Mouse (Mus musculus) G1E (cell line): ENCODE data around the gene Rad9a. TPM values are rescaled to one million over a fixed set of nuclear protein-coding genes. Genes with fewer than 3 reads are reported as not detected.
A peak's percentile ranks its signal among the peaks of the same experiment; 100 is the strongest.

Experiments used
- ATAC-seq: 2 replicates; pipeline ENCODE4 v1.8.0; 2016; ENCODE audit warnings: mild to moderate bottlenecking; ENCODE audit not compliant: insufficient number of reproducible peaks, poor library complexity, low FRiP score, severe bottlenecking; ENCODE audit errors: extremely low read depth
- DNase-seq: peaks from one replicate; pipeline ENCODE4 v3.0.0; 2012; ENCODE audit warnings: low spot score
- H3K27me3 ChIP-seq: 2 replicates; pipeline ENCODE4 v1.6.1; 2012; ENCODE audit warnings: mild to moderate bottlenecking, low read length, inconsistent platforms; ENCODE audit not compliant: insufficient read depth
- H3K36me3 ChIP-seq: replicated peaks from 2 replicates; pipeline ENCODE3; 2012; ENCODE audit warnings: mild to moderate bottlenecking, inconsistent platforms
- H3K4me1 ChIP-seq: 2 replicates; pipeline ENCODE4 v1.6.1; 2012; ENCODE audit warnings: low read depth, low read length, inconsistent platforms, mixed read lengths; ENCODE audit not compliant: insufficient read depth
- H3K4me3 ChIP-seq: 2 replicates; pipeline ENCODE4 v1.5.1; 2012; ENCODE audit warnings: low read depth, mild to moderate bottlenecking, inconsistent platforms, low read length, moderate library complexity, mixed read lengths
- H3K9me3 ChIP-seq: replicated peaks from 2 replicates; pipeline ENCODE4 v1.6.1; 2012; ENCODE audit warnings: inconsistent platforms
- CTCF ChIP-seq: IDR thresholded peaks from 2 replicates; pipeline ENCODE4 v1.5.1; 2012; ENCODE audit warnings: low read depth, low read length, inconsistent platforms, mixed read lengths
- GATA1 ChIP-seq: IDR thresholded peaks from 2 replicates; pipeline ENCODE4 v1.6.1; 2012; ENCODE audit warnings: borderline replicate concordance, low read length, inconsistent platforms, mixed read lengths
- GATA2 ChIP-seq: IDR thresholded peaks from 2 replicates; pipeline ENCODE4 v1.6.1; 2012; ENCODE audit warnings: low read depth, low read length, inconsistent platforms, borderline replicate concordance
- POLR2AphosphoS5 ChIP-seq: IDR thresholded peaks from 2 replicates; pipeline ENCODE4 v1.6.1; 2012; ENCODE audit warnings: low read depth, low read length, inconsistent platforms; ENCODE audit not compliant: insufficient replicate concordance
- TAL1 ChIP-seq: conservative IDR thresholded peaks from 2 replicates; pipeline ENCODE4 v1.6.1; 2012; ENCODE audit warnings: low read depth, low read length, inconsistent platforms, mixed read lengths
- polyA plus RNA-seq: library from polyadenylated mRNA; stranded (reverse); fragments of >175 nt; gene quantifications from 2 replicates; pipeline ENCODE4 v1.2.3, GENCODE M21; 2012
- total RNA-seq, 2 experiments: library from RNA; stranded (forward) in 1 of 2; stranded (reverse) in 1 of 2; fragments of 200-1000 nt in 1 of 2; fragments of >200 nt in 1 of 2; fragmentation: Nextera tagmentation in 1 of 2; gene quantifications; 2 replicates each; pipeline ENCODE4 v1.2.3; 2014 to 2017

Rad9a gene
- total and polyA plus RNA-seq, 3 experiments: 27.5 to 61.9 (median 33.6) TPM

DNA sequence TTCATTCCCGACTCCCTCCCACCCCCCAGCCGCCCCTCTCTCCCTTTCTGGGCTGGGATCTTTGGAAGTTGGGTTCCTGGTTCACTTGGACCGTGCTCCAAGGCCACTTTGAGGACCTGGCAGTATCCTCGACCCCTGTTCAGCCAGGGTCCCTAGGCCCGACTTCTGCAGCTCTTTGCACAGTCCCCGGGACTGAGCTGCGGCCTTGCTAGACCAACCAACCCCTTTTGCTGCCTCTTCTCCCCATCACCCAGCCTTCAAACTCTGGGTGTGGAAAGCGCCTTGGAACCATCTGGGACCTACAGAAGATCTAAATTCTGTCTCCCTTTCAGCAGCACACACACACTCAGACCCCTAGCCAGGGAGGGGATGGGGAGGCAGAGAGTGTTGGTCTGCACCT lies 52.6 kb downstream of the Rad9a start:
- DNase-seq: no peak

DNA sequence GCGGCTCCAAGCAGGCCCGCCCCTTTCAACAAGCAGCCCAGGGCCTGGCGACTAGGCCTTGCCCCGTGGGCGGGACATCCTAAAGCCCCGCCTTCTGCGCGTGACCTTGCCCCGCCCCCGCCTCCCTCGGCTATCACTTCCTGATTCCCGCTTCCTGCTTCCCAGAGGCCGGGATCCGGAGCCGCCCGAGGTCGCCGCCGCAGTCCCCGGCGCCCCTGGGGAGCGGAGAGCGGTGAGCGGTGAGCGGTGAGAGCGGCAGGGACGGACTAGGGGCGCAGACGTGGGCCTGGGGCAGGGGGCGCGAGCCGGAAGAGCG lies 53.0 kb downstream of the Rad9a start, which contains the start of gene Coro1b:
Coro1b (plus strand) TSS at position 129 of the 316 bp plus-strand sequence.
- ATAC-seq (peak; percentile 92), DNase-seq (peak; percentile 91)
- Histone ChIP-seq H3K9me3 (no peaks in the 10 kb centered on the region), H3K27me3 (peaks cover 9% of the 10 kb centered on the region; the same call in 1 of the 2 replicates), H3K4me1 (peaks cover 50% of the 10 kb centered on the region), H3K36me3 (peaks cover 44% of the 10 kb centered on the region), H3K4me3 (peak within 1 kb of the TSS; percentile 82)
- TF ChIP-seq TAL1 (no peak), CTCF (no peak), GATA1 (no peak), GATA2 (no peak), POLR2AphosphoS5 (no peak)

More for the DNA sequence above, 52.6 kb downstream of the Rad9a start:
- Histone ChIP-seq H3K36me3 (peaks cover 47% of the 10 kb centered on the region), H3K4me1 (peaks cover 52% of the 10 kb centered on the region), H3K27me3 (peaks cover 6% of the 10 kb centered on the region; the same call in 1 of the 2 replicates), H3K9me3 (no peaks in the 10 kb centered on the region), H3K4me3 (peak overlapping the region; percentile 82)
- no peak for ATAC-seq
- TF ChIP-seq GATA1 (no peak), CTCF (no peak), GATA2 (no peak), TAL1 (no peak), POLR2AphosphoS5 (no peak)

DNA sequence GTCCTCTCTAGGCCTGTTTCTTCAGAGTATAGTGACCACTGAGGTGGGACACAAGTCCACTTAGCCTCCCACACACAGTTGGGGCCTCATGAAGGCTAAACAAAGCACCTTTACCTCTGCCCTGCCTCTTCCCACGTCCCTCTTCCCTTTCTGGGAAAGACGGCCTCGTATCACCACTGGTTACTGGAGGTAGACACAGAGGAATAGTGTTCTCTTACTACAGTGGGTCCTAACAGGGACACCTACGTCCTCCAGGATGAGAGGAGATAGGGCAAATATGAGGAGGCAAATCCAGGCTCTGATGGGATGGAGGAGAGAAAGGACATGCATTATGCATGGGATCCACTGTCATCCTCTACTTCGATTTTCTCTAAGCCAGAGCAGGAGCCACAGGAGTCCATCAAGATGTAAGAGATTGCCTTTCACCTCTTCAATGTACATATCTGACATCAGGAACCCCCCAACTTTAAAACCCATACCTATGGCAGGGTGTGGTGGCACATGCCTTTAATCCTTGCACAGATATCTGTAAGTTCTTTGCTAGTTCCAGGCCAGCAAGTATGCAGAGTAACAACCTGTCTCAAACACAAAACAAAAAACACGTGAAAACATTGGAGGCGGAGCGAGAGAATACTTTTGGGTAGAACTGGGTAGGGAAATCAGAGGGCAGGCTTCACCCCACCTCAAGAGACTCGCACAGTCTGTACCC lies 53.5 kb downstream of the Rad9a start:
- no peak for TF ChIP-seq GATA1
- no peak for TF ChIP-seq TAL1
- no peak for TF ChIP-seq GATA2
- no peak for TF ChIP-seq POLR2AphosphoS5
- TF ChIP-seq CTCF: no peak
- ATAC-seq: no peak
- DNase-seq: no peak
- H3K4me1 ChIP-seq: peaks cover 46% of the 10 kb centered on the region
- no peaks in the 10 kb centered on the region for H3K9me3 ChIP-seq
- H3K27me3 ChIP-seq: peaks cover 14% of the 10 kb centered on the region
- H3K4me3 ChIP-seq: peak overlapping the region; percentile 82
- H3K36me3 ChIP-seq: peaks cover 39% of the 10 kb centered on the region

DNA sequence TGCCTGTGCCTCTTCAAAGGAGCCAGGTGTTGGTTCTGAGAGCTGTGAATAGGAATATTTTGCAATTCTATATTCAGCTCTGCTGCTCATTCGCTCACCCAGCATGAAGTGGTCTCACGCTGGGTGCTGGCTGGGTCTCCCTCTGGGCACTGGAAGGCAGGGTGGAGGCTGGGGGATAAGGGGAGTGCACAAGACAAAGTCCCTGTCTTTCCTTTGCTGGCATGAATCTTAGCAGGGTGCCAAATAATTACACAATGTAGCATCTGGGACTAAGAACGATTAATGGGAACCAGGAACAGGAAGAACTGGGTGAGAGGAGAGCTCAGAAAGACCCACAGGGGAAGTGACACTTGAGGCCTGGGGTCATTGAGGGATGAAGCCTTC lies 54.4 kb downstream of the Rad9a start:
- Histone ChIP-seq H3K4me1 (peaks cover 45% of the 10 kb centered on the region), H3K36me3 (peaks cover 29% of the 10 kb centered on the region), H3K4me3 (no peak overlapping the region), H3K27me3 (peaks cover 22% of the 10 kb centered on the region), H3K9me3 (no peaks in the 10 kb centered on the region)
- DNase-seq (no peak), ATAC-seq (no peak)
- TF ChIP-seq GATA2: no peak
- TF ChIP-seq POLR2AphosphoS5: no peak
- TF ChIP-seq CTCF: no peak
- no peak for TF ChIP-seq GATA1
- TF ChIP-seq TAL1: no peak

DNA sequence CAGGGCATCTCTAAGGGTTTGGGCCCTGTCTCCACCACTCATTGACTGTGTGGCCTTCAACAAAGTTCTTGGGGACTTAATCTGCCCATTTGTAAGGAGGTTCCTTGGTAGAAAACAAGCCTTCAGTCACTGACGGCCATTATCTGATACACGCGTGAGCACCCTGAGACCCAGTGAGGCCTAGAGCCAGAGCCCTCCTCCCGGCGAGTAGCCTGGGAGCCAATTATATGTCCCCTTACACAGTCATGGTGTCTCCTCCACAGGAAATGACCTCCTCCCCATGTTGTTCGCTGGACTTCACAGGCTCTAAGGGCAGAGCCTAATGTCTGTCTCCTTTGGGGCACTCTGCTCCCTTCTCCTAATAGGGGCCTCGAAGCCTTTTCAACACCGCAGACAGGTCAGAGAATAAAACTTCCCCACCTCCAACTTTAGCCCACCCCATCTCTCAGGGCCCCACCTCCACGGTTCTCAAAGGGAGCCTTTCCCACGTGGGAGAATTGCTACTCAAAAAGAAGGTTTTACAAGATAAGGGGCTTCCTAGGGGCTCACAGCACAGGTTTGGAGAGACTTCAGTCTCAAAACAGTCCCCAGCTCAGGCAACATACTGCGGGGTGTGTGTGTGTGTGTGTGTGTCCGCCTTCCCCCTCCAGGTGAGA lies 55.0 kb downstream of the Rad9a start:
- no peak overlapping the region for H3K4me3 ChIP-seq
- no peaks in the 10 kb centered on the region for H3K9me3 ChIP-seq
- H3K36me3 ChIP-seq: peaks cover 24% of the 10 kb centered on the region
- peaks cover 45% of the 10 kb centered on the region for H3K4me1 ChIP-seq
- no peak for ATAC-seq
- no peak for DNase-seq
- peaks cover 22% of the 10 kb centered on the region for H3K27me3 ChIP-seq
- TF ChIP-seq TAL1: no peak
- no peak for TF ChIP-seq GATA1
- no peak for TF ChIP-seq GATA2
- TF ChIP-seq CTCF: no peak
- no peak for TF ChIP-seq POLR2AphosphoS5

DNA sequence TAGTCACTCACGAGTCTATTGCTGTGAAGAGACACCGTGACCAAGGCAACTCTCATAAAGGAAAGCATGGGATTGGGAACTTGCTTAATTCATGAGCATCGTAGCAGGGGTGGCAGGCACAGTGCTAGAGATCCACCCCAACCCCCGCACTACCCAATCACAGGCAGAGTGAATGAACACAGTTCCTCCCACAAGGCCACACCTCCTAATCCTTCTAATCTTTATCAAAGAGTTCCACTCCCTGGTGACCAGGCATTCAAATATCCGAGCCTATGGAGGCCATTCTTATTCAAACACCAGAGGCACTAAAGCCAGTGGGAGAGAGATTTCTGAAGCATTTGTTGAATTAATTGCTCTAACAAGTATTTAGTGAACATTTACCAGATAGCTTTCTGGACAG lies 55.5 kb downstream of the Rad9a start:
- Histone ChIP-seq H3K4me1 (peaks cover 42% of the 10 kb centered on the region), H3K27me3 (peaks cover 27% of the 10 kb centered on the region), H3K9me3 (no peaks in the 10 kb centered on the region), H3K36me3 (peaks cover 19% of the 10 kb centered on the region), H3K4me3 (no peak overlapping the region)
- TF ChIP-seq GATA2: no peak
- no peak for TF ChIP-seq CTCF
- TF ChIP-seq TAL1: no peak
- no peak for TF ChIP-seq POLR2AphosphoS5
- no peak for TF ChIP-seq GATA1
- no peak for ATAC-seq
- DNase-seq: no peak

Other genes with a start within 250 kb of the Rad9a start
Only the 20 nearest of the 31 such genes appear.
- gene Gstp2, start 155.6 kb downstream of the Rad9a start, total RNA-seq (2014; fragmentation: Nextera tagmentation): 29.9 TPM in 1 of 2 replicates, not detected in the other
- not detected in 2 replicates for gene Gstp2, start 155.6 kb downstream of the Rad9a start, total RNA-seq (2017)
- gene Gstp2, start 155.6 kb downstream of the Rad9a start, polyA plus RNA-seq: 0.28 TPM in 1 of 2 replicates, not detected in the other
- 38.1 and 40.8 TPM in 2 replicates for gene Gstp3, start 142.1 kb downstream of the Rad9a start, total RNA-seq (2014; fragmentation: Nextera tagmentation)
- 21.0 and 24.6 TPM in 2 replicates for gene Gstp3, start 142.1 kb downstream of the Rad9a start, total RNA-seq (2017)
- gene Gstp3, start 142.1 kb downstream of the Rad9a start, polyA plus RNA-seq: 5.6 and 9.3 TPM in 2 replicates
- gene Cabp2, start 120.1 kb downstream of the Rad9a start, total RNA-seq (2014; fragmentation: Nextera tagmentation): not detected in 2 replicates
- not detected in 2 replicates for gene Cabp2, start 120.1 kb downstream of the Rad9a start, total RNA-seq (2017)
- gene Cabp2, start 120.1 kb downstream of the Rad9a start, polyA plus RNA-seq: not detected in 2 replicates
- 36.6 and 40.9 TPM in 2 replicates for gene Cdk2ap2, start 104.5 kb downstream of the Rad9a start, total RNA-seq (2014; fragmentation: Nextera tagmentation)
- 25.4 and 30.7 TPM in 2 replicates for gene Cdk2ap2, start 104.5 kb downstream of the Rad9a start, total RNA-seq (2017)
- gene Cdk2ap2, start 104.5 kb downstream of the Rad9a start, polyA plus RNA-seq: 59.9 and 60.2 TPM in 2 replicates
- gene Pitpnm1, start 101.7 kb downstream of the Rad9a start, total RNA-seq (2014; fragmentation: Nextera tagmentation): 22.2 and 29.9 TPM in 2 replicates
- gene Pitpnm1, start 101.7 kb downstream of the Rad9a start, total RNA-seq (2017): 12.9 and 17.8 TPM in 2 replicates
- 48.7 and 61.2 TPM in 2 replicates for gene Pitpnm1, start 101.7 kb downstream of the Rad9a start, polyA plus RNA-seq
- gene Aip, start 75.8 kb downstream of the Rad9a start, total RNA-seq (2014; fragmentation: Nextera tagmentation): 36.8 and 39.9 TPM in 2 replicates
- 22.3 and 23.9 TPM in 2 replicates for gene Aip, start 75.8 kb downstream of the Rad9a start, total RNA-seq (2017)
- gene Aip, start 75.8 kb downstream of the Rad9a start, polyA plus RNA-seq: 86.6 and 92.9 TPM in 2 replicates
- not detected in 2 replicates for gene Gpr152, start 61.9 kb downstream of the Rad9a start, total RNA-seq (2014; fragmentation: Nextera tagmentation)
- 0.11 TPM in 1 of 2 replicates, not detected in the other for gene Gpr152, start 61.9 kb downstream of the Rad9a start, total RNA-seq (2017)
- not detected in 2 replicates for gene Gpr152, start 61.9 kb downstream of the Rad9a start, polyA plus RNA-seq
- gene Cabp4, start 57.6 kb downstream of the Rad9a start, total RNA-seq (2014; fragmentation: Nextera tagmentation): 0.75 TPM in 1 of 2 replicates, not detected in the other
- gene Cabp4, start 57.6 kb downstream of the Rad9a start, total RNA-seq (2017): 0.11 TPM in 1 of 2 replicates, not detected in the other
- 0.03 TPM in 1 of 2 replicates, not detected in the other for gene Cabp4, start 57.6 kb downstream of the Rad9a start, polyA plus RNA-seq
- gene Coro1b, start 53.0 kb downstream of the Rad9a start, total RNA-seq (2014; fragmentation: Nextera tagmentation): 325 and 345 TPM in 2 replicates
- 157 and 189 TPM in 2 replicates for gene Coro1b, start 53.0 kb downstream of the Rad9a start, total RNA-seq (2017)
- gene Coro1b, start 53.0 kb downstream of the Rad9a start, polyA plus RNA-seq: 134 and 177 TPM in 2 replicates
- gene Ptprcap, start 48.1 kb downstream of the Rad9a start, total RNA-seq (2014; fragmentation: Nextera tagmentation): 88.5 and 107 TPM in 2 replicates
- gene Ptprcap, start 48.1 kb downstream of the Rad9a start, total RNA-seq (2017): 34.6 and 52.7 TPM in 2 replicates
- 261 and 272 TPM in 2 replicates for gene Ptprcap, start 48.1 kb downstream of the Rad9a start, polyA plus RNA-seq
- 23.1 and 31.5 TPM in 2 replicates for gene Rps6kb2, start 38.3 kb downstream of the Rad9a start, total RNA-seq (2014; fragmentation: Nextera tagmentation)
- 16.1 and 23.6 TPM in 2 replicates for gene Rps6kb2, start 38.3 kb downstream of the Rad9a start, total RNA-seq (2017)
- 73.4 and 78.6 TPM in 2 replicates for gene Rps6kb2, start 38.3 kb downstream of the Rad9a start, polyA plus RNA-seq
- gene Carns1, start 26.2 kb downstream of the Rad9a start, total RNA-seq (2014; fragmentation: Nextera tagmentation): 1.2 and 3.2 TPM in 2 replicates
- gene Carns1, start 26.2 kb downstream of the Rad9a start, total RNA-seq (2017): 0.17 and 0.55 TPM in 2 replicates
- gene Carns1, start 26.2 kb downstream of the Rad9a start, polyA plus RNA-seq: 0.37 and 0.48 TPM in 2 replicates
- 12.8 and 13.0 TPM in 2 replicates for gene Tbc1d10c, start 10.4 kb downstream of the Rad9a start, total RNA-seq (2014; fragmentation: Nextera tagmentation)
- gene Tbc1d10c, start 10.4 kb downstream of the Rad9a start, total RNA-seq (2017): 21.9 and 26.7 TPM in 2 replicates
- gene Tbc1d10c, start 10.4 kb downstream of the Rad9a start, polyA plus RNA-seq: 32.8 and 36.0 TPM in 2 replicates
- gene Ppp1ca, start 9.6 kb downstream of the Rad9a start, total RNA-seq (2014; fragmentation: Nextera tagmentation): 270 and 304 TPM in 2 replicates
- gene Ppp1ca, start 9.6 kb downstream of the Rad9a start, total RNA-seq (2017): 565 and 679 TPM in 2 replicates
- 547 and 673 TPM in 2 replicates for gene Ppp1ca, start 9.6 kb downstream of the Rad9a start, polyA plus RNA-seq
- not detected in 2 replicates for gene Clcf1, start 12.6 kb upstream of the Rad9a start, total RNA-seq (2014; fragmentation: Nextera tagmentation)
- gene Clcf1, start 12.6 kb upstream of the Rad9a start, total RNA-seq (2017): 0.06 and 0.27 TPM in 2 replicates
- not detected in 2 replicates for gene Clcf1, start 12.6 kb upstream of the Rad9a start, polyA plus RNA-seq
- gene AC109138.7, start 12.7 kb upstream of the Rad9a start, total RNA-seq (2014; fragmentation: Nextera tagmentation): not detected in 2 replicates
- gene AC109138.7, start 12.7 kb upstream of the Rad9a start, total RNA-seq (2017): not detected in 2 replicates
- 35.4 TPM in 1 of 2 replicates, not detected in the other for gene AC109138.7, start 12.7 kb upstream of the Rad9a start, polyA plus RNA-seq
- 98.6 and 104 TPM in 2 replicates for gene Pold4, start 30.2 kb upstream of the Rad9a start, total RNA-seq (2014; fragmentation: Nextera tagmentation)
- 66.2 and 89.1 TPM in 2 replicates for gene Pold4, start 30.2 kb upstream of the Rad9a start, total RNA-seq (2017)
- gene Pold4, start 30.2 kb upstream of the Rad9a start, polyA plus RNA-seq: 26.4 and 37.1 TPM in 2 replicates
- 1.9 and 2.3 TPM in 2 replicates for gene Ssh3, start 67.5 kb upstream of the Rad9a start, total RNA-seq (2014; fragmentation: Nextera tagmentation)
- 5.8 and 8.9 TPM in 2 replicates for gene Ssh3, start 67.5 kb upstream of the Rad9a start, total RNA-seq (2017)
- gene Ssh3, start 67.5 kb upstream of the Rad9a start, polyA plus RNA-seq: 0.30 and 0.32 TPM in 2 replicates
- 3.0 and 5.9 TPM in 2 replicates for gene Ankrd13d, start 81.5 kb upstream of the Rad9a start, total RNA-seq (2014; fragmentation: Nextera tagmentation)
- gene Ankrd13d, start 81.5 kb upstream of the Rad9a start, total RNA-seq (2017): 2.3 and 3.4 TPM in 2 replicates
- 0.95 and 1.1 TPM in 2 replicates for gene Ankrd13d, start 81.5 kb upstream of the Rad9a start, polyA plus RNA-seq
- 141 and 149 TPM in 2 replicates for gene Grk2, start 104.6 kb upstream of the Rad9a start, total RNA-seq (2014; fragmentation: Nextera tagmentation)
- 225 and 341 TPM in 2 replicates for gene Grk2, start 104.6 kb upstream of the Rad9a start, total RNA-seq (2017)
- gene Grk2, start 104.6 kb upstream of the Rad9a start, polyA plus RNA-seq: 335 and 342 TPM in 2 replicates